Mouse (Mus musculus): ENCODE data around the gene Acot7. TPM values are rescaled to one million over a fixed set of nuclear protein-coding genes. Genes with fewer than 3 reads are reported as not detected.

The Acot7 gene
- polyA plus RNA-seq, 1 experiment from 2014 or later, result 77.0 TPM

DNA sequence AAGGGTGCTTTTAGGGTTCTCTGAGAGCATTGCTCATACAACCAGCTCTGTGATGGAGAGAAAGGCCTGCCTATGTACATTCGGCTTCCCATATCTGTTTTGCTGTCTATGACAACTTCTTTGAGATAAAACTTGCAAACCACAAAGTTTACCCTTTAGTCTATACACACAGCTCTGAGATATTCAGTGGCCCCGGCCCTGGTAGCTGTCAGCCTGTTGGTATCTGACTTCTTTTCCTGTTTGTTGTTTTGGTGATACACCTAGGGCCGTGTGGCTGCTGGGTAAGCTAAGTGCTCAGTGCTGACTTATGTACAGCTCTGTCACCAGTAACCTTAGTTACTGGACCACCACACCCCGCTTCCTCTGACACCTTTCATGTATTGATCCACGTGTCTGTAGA lies 19.6 kb downstream of the Acot7 start:
- H3K4me1 ChIP-seq, result peaks cover 4% of the 10 kb centered on the region; the same call in 1 of the 2 replicates
- H3K27ac ChIP-seq (replicated peaks), result no peak overlapping the region
- H3K36me3 ChIP-seq, result no peaks in the 10 kb centered on the region
- H3K27me3 ChIP-seq, result no peaks in the 10 kb centered on the region
- no peak overlapping the region for H3K9ac ChIP-seq
- no peaks in the 10 kb centered on the region for H3K9me3 ChIP-seq (replicated peaks)
- H3K4me2 ChIP-seq (replicated peaks), result no peak overlapping the region
- 69% methylated on average over 5 of the region's 5 CpGs for WGBS
- no peak for ATAC-seq (ENCODE audit: insufficient number of reproducible peaks, low FRiP score, low TSS enrichment, low read depth)
- H3K4me3 ChIP-seq (replicated peaks), result no peak overlapping the region

DNA sequence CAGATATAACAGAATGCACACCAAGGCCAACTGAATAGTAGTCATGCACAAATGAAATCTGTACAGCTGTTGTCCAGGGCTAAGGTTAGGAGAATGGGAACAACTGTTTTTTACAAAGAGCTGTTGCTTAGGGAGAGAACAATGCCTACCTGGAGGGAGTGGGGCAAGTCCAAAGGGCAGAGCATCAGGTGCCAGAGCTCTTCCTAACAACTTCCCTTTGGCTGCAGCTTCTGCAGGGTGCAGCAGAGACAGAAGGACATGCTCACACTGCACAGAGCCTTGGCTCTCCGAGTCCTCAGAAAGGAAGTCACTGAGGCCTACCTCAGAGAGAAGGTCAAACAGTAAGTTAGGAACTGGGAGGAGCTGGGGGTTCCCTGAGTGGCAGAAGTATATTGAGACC lies 21.7 kb downstream of the Acot7 start:
- Histone ChIP-seq H3K4me2 (replicated peaks) (no peak overlapping the region), H3K27ac (replicated peaks) (no peak overlapping the region), H3K9ac (no peak overlapping the region), H3K27me3 (no peaks in the 10 kb centered on the region), H3K36me3 (no peaks in the 10 kb centered on the region), H3K4me1 (no peaks in the 10 kb centered on the region; the same call in 1 of the 2 replicates), H3K4me3 (replicated peaks) (no peak overlapping the region), H3K9me3 (replicated peaks) (no peaks in the 10 kb centered on the region)
- 71% methylated on average over 1 of the region's 1 CpGs for WGBS
- ATAC-seq (ENCODE audit: insufficient number of reproducible peaks, low FRiP score, low TSS enrichment, low read depth), result no peak

DNA sequence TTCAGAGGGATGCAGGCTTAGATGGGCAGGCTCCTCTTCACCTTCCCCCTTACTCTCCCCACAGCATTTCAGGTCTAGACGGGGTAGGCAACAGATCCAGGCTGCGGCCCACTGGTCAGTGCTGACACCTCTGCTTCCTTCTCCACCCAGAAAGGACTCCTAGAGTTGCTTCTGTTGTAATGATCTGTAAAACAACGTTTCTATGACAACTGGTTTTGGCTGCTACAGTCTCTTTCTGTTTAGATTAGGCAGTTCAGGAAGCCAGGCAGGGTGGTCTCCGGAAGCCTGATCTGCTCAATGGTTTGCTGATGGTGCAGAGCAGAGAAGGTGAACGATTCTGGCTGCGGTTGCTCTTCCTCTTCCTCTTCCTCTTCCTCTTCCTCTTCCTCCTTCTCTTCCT lies 23.6 kb downstream of the Acot7 start:
- no peak overlapping the region for H3K27ac ChIP-seq (replicated peaks)
- H3K36me3 ChIP-seq, result no peaks in the 10 kb centered on the region
- 70% methylated on average over 6 of the region's 6 CpGs for WGBS
- no peaks in the 10 kb centered on the region for H3K9me3 ChIP-seq (replicated peaks)
- H3K4me1 ChIP-seq, result peaks cover 9% of the 10 kb centered on the region
- H3K4me2 ChIP-seq (replicated peaks), result no peak overlapping the region
- H3K4me3 ChIP-seq (replicated peaks), result no peak overlapping the region
- H3K9ac ChIP-seq, result no peak overlapping the region
- H3K27me3 ChIP-seq, result no peaks in the 10 kb centered on the region
- ATAC-seq (ENCODE audit: insufficient number of reproducible peaks, low FRiP score, low TSS enrichment, low read depth), result no peak

DNA sequence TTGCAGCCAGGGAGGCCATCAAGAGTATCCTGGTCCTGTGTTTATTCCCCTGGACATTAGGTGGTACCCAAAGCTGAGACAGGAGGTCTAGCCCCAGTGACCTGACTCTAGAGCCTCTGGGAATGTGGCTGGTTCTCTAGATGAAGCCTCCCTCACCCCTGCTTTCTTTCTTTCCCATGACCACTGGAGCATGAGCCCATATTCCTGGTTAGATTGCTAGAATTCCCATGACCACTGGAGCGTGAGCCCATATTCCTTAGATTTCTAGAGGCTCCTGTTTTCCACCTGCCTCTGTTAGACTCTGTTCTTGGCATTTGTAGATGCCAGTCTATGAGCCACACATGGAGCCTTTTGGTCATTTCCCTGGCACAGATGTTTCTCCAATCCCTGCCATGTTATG lies 24.5 kb downstream of the Acot7 start:
- no peaks in the 10 kb centered on the region for H3K27me3 ChIP-seq
- no peak for ATAC-seq (ENCODE audit: insufficient number of reproducible peaks, low FRiP score, low TSS enrichment, low read depth)
- H3K27ac ChIP-seq (replicated peaks), result no peak overlapping the region
- no peaks in the 10 kb centered on the region for H3K9me3 ChIP-seq (replicated peaks)
- H3K4me3 ChIP-seq (replicated peaks), result no peak overlapping the region
- no peak overlapping the region for H3K9ac ChIP-seq
- peaks cover 11% of the 10 kb centered on the region for H3K4me1 ChIP-seq
- no peak overlapping the region for H3K4me2 ChIP-seq (replicated peaks)
- no peaks in the 10 kb centered on the region; the same call in 1 of the 2 replicates for H3K36me3 ChIP-seq
- WGBS, result 86% methylated on average over 1 of the region's 1 CpGs

DNA sequence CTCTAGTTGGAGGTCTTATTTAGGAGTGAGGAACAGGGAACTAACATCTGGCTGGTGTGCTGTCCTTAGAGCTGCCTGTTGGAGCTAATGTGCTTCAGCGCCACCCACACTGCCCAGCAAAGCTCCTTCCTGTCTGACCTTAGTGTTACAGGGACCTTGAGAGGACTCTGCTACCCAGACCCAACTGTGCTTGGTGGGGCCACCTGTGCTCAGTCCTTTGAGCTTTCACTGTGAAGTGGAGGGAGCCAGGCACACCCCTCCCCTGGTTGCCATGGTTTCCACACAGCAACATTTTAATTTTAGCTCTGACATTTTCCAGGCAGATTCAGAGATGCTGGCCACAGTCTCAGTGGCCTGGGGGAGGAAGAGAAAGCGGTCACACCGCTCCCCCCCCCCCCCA lies 25.0 kb downstream of the Acot7 start:
- peaks cover 11% of the 10 kb centered on the region for H3K4me1 ChIP-seq
- H3K27me3 ChIP-seq, result no peaks in the 10 kb centered on the region
- no peak for ATAC-seq (ENCODE audit: insufficient number of reproducible peaks, low FRiP score, low TSS enrichment, low read depth)
- no peaks in the 10 kb centered on the region; the same call in 1 of the 2 replicates for H3K36me3 ChIP-seq
- no peak overlapping the region for H3K4me3 ChIP-seq (replicated peaks)
- WGBS, result 65% methylated on average over 3 of the region's 3 CpGs
- no peak overlapping the region for H3K27ac ChIP-seq (replicated peaks)
- H3K9ac ChIP-seq, result no peak overlapping the region
- no peak overlapping the region for H3K4me2 ChIP-seq (replicated peaks)
- no peaks in the 10 kb centered on the region for H3K9me3 ChIP-seq (replicated peaks)

DNA sequence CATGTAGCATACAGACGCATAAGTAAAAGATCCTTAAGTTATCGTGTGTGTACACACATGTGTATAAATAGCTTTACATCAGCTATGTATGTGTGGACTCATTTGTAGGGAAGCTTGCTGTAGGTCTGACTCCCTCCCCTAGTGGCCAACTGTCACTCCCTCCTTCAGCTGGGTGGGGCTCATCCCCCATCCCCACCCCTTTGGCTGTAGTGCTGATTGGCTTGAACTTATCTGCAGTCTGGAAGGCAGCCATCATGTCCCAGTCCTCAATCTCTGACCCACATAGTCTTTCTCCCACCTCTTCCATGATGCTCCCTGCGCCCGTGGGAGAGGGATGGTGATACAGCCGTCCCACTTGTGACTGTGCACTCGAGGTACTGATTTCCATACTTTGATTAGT lies 26.7 kb downstream of the Acot7 start:
- H3K36me3 ChIP-seq, result no peaks in the 10 kb centered on the region; the same call in 1 of the 2 replicates
- no peak overlapping the region for H3K27ac ChIP-seq (replicated peaks)
- peaks cover 11% of the 10 kb centered on the region for H3K4me1 ChIP-seq
- WGBS, result 85% methylated on average over 6 of the region's 6 CpGs
- no peaks in the 10 kb centered on the region for H3K27me3 ChIP-seq
- H3K9me3 ChIP-seq (replicated peaks), result no peaks in the 10 kb centered on the region
- H3K4me3 ChIP-seq (replicated peaks), result no peak overlapping the region
- H3K9ac ChIP-seq, result no peak overlapping the region
- no peak overlapping the region for H3K4me2 ChIP-seq (replicated peaks)
- ATAC-seq (ENCODE audit: insufficient number of reproducible peaks, low FRiP score, low TSS enrichment, low read depth), result no peak

DNA sequence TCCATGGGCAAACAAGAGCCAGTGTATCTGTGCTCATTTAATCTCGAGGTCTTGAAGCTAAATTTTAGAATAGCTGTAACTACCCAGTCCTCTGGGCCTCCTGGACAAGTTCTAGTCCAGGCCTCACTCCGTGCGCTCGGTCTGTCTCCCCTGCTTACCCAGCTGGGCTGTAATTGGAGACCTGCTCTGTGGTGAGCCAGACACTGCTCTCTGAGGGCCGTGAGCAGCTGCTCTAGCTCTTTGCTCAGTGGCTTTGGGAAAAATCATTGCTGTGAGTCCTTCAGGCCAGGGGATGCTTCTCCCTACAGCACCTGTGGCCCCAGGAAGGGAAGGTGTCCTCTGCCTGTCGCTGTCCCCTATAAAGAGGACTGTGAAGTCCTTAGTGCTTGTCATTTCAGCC lies 28.3 kb downstream of the Acot7 start:
- WGBS, result 36% methylated on average over 6 of the region's 6 CpGs
- Histone ChIP-seq H3K27ac (replicated peaks) (no peak overlapping the region), H3K4me3 (replicated peaks) (no peak overlapping the region), H3K36me3 (no peaks in the 10 kb centered on the region; the same call in 1 of the 2 replicates), H3K4me2 (replicated peaks) (no peak overlapping the region), H3K27me3 (no peaks in the 10 kb centered on the region), H3K9ac (no peak overlapping the region), H3K9me3 (replicated peaks) (no peaks in the 10 kb centered on the region), H3K4me1 (peaks cover 11% of the 10 kb centered on the region)
- peak; percentile 70; the same call in 1 of the 2 replicates for ATAC-seq (ENCODE audit: insufficient number of reproducible peaks, low FRiP score, low TSS enrichment, low read depth)

DNA sequence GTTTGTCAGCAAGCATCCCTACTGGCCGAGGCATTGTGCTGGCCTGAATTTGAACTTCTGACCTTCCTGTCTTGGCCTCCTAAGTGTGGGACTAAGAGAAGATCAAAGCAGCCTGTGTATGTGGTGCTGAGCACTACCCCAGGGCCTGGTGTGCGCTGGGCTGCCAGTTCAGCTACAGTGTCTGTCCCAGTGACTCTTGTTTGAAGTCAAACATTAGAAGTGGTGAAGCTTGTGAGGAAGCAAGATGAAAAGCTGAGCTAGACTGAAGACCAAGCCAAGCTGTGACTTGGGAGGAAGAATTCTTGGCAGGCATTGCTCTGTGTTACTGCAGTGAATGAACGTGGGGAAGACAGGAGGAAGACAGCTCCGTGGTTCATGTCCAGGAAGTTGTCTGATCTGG lies 31.7 kb downstream of the Acot7 start:
- 32% methylated on average over 4 of the region's 4 CpGs for WGBS
- Histone ChIP-seq H3K4me2 (replicated peaks) (no peak overlapping the region), H3K27ac (replicated peaks) (no peak overlapping the region), H3K4me3 (replicated peaks) (no peak overlapping the region), H3K9me3 (replicated peaks) (no peaks in the 10 kb centered on the region), H3K9ac (no peak overlapping the region), H3K4me1 (peaks cover 20% of the 10 kb centered on the region), H3K27me3 (no peaks in the 10 kb centered on the region), H3K36me3 (no peaks in the 10 kb centered on the region; the same call in 1 of the 2 replicates)
- ATAC-seq (ENCODE audit: insufficient number of reproducible peaks, low FRiP score, low TSS enrichment, low read depth), result no peak

DNA sequence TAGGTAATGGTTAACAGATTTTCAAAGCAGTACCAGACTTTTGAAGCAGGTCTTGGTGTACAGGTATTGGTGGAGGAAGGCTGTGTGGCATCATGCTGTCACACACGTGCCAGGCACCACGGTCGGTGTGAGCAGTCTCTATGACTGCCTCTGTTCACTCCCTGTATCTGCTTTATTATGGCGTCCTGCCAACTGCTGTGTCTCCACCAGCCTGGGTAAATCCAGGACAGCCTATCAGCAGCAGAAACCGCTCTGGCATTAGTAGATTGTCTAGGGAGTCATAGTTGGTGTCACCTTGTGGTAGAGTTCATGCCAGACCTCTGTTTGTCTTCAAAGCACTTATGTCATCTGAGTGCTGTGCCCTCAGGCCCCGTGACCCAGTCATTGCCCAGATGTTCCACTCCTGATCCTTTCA lies 34.2 kb downstream of the Acot7 start:
- 67% methylated on average over 6 of the region's 6 CpGs for WGBS
- no peak overlapping the region for H3K9ac ChIP-seq
- no peak overlapping the region for H3K27ac ChIP-seq (replicated peaks)

DNA sequence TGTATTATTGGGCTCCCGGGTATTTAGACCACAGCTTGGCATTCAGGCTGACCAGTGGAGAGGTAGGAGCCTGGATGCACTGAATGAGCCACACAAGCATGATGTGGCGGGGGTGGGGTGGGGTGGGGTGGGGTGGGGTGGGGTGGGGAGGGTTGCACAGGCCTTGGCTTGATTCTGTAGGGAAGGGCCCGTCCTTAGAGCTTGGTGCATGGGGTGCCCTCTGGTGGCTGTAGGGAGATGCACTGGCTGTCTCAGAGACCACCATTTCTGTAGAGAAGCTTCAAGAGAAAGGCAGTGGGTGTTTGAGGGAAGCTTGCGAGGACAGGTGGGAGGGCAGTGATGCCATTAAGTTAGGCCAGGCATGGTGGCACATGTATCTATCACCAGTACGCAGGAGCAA lies 34.6 kb downstream of the Acot7 start:
- Histone ChIP-seq H3K27ac (replicated peaks) (no peak overlapping the region), H3K4me3 (replicated peaks) (no peak overlapping the region), H3K36me3 (no peaks in the 10 kb centered on the region), H3K9me3 (replicated peaks) (no peaks in the 10 kb centered on the region), H3K9ac (no peak overlapping the region), H3K27me3 (no peaks in the 10 kb centered on the region), H3K4me2 (replicated peaks) (no peak overlapping the region), H3K4me1 (peaks cover 9% of the 10 kb centered on the region)
- peak; percentile 44 for ATAC-seq (ENCODE audit: insufficient number of reproducible peaks, low FRiP score, low TSS enrichment, low read depth)
- 38% methylated on average over 5 of the region's 5 CpGs for WGBS

More for the DNA sequence above, 34.2 kb downstream of the Acot7 start:
- no peak overlapping the region for H3K4me3 ChIP-seq (replicated peaks)
- H3K36me3 ChIP-seq, result no peaks in the 10 kb centered on the region; the same call in 1 of the 2 replicates
- H3K4me1 ChIP-seq, result peaks cover 9% of the 10 kb centered on the region
- no peak overlapping the region for H3K4me2 ChIP-seq (replicated peaks)
- no peaks in the 10 kb centered on the region for H3K9me3 ChIP-seq (replicated peaks)
- 0 out of 2 replicates have a peak, but pooled peaks have one; percentile 4 for ATAC-seq (ENCODE audit: insufficient number of reproducible peaks, low FRiP score, low TSS enrichment, low read depth)
- no peaks in the 10 kb centered on the region for H3K27me3 ChIP-seq

DNA sequence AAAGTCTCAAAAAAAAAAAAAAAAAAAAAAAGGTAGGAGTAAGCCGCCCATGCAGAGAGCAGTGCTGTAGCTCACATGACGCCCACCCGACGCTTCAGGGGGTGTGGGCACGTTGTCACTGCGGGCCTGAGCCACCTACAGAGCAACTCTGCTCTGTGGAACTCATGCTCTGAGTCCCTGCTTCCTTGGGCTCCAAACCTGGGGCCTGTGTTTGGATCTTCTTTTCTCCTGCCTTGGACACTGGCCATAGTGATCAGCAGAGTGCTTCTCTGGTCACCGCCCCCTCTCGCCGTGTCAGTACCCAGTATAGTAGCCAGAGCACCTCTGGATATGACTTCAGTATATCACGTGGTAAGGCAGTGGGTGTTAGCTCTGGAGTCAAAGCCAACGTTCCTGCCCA lies 35.0 kb downstream of the Acot7 start:
- no peaks in the 10 kb centered on the region for H3K27me3 ChIP-seq
- WGBS, result 62% methylated on average over 11 of the region's 11 CpGs
- peaks cover 9% of the 10 kb centered on the region for H3K4me1 ChIP-seq
- no peak for ATAC-seq (ENCODE audit: insufficient number of reproducible peaks, low FRiP score, low TSS enrichment, low read depth)
- H3K4me3 ChIP-seq (replicated peaks), result no peak overlapping the region
- no peak overlapping the region for H3K27ac ChIP-seq (replicated peaks)
- H3K4me2 ChIP-seq (replicated peaks), result no peak overlapping the region
- no peaks in the 10 kb centered on the region for H3K36me3 ChIP-seq
- H3K9me3 ChIP-seq (replicated peaks), result no peaks in the 10 kb centered on the region
- H3K9ac ChIP-seq, result no peak overlapping the region

DNA sequence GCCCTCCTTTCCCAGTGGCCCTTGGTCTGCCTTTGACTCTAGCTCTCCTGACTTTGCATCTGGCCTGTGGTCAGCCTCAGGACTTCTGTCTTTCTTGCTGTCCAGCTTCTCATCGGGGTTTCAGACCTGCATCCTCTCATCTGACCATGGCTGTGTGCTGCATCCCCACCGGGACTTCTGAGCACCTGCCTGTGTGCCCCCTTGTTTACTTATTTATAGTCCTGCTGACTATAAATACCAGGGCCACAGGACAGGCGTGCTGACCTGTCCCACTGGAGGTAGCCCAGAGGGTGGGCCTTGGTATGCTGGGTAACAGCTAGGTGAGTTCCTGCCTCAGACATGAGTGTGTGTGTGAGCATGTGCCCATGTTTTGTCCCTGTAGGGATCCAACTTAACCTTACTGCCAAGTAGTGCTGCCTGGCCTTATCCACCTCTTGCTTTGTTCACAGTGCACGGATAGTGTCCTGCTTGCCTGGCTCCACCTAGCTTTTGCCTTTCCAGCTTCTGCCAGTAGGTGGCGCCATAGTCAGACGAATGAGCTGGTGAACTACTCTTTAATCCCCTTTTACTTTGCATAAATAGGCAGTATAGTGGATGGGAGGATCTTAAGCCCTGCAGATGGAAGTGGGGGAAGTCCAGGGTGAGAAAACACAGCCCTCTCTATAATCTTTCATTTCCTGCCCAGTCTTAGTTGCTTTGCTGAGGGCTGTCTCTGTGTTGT lies 36.0 kb downstream of the Acot7 start:
- Histone ChIP-seq H3K27me3 (no peaks in the 10 kb centered on the region), H3K36me3 (no peaks in the 10 kb centered on the region), H3K27ac (replicated peaks) (peak overlapping the region; percentile 55; the same call in 1 of the 2 replicates), H3K4me2 (replicated peaks) (no peak overlapping the region), H3K4me1 (peaks cover 9% of the 10 kb centered on the region), H3K9ac (0 out of 2 replicates have a peak overlapping the region, but pooled peaks have one; percentile 9), H3K4me3 (replicated peaks) (no peak overlapping the region), H3K9me3 (replicated peaks) (no peaks in the 10 kb centered on the region)
- ATAC-seq (ENCODE audit: insufficient number of reproducible peaks, low FRiP score, low TSS enrichment, low read depth), result peak; percentile 41; the same call in 1 of the 2 replicates
- 33% methylated on average over 6 of the region's 6 CpGs for WGBS
